Mouse (Mus musculus) cerebellum, adult 2 months (tissue): Measurements from ENCODE around the gene Gdpd2. TPM values are rescaled to one million over a fixed set of nuclear protein-coding genes. Genes with fewer than 3 reads are reported as not detected.

Experiments
- DNase-seq, 2 experiments: peaks; one replicate each; pipeline ENCODE4 v3.0.0; 2021
- H3K27ac ChIP-seq: fragments of 200-500 bp; 2 replicates; pipeline ENCODE4 v1.5.1; 2012; ENCODE audit warnings: low read length, control low read depth, inconsistent platforms; ENCODE audit not compliant: insufficient read depth
- H3K27me3 ChIP-seq: fragments of 200-500 bp; 2 replicates; pipeline ENCODE4 v1.6.1; 2012; ENCODE audit warnings: inconsistent platforms, mild to moderate bottlenecking, low read length, moderate library complexity; ENCODE audit not compliant: control insufficient read depth, insufficient read depth
- H3K4me1 ChIP-seq: fragments of 200-500 bp; 2 replicates; pipeline ENCODE4 v1.6.1; 2011; ENCODE audit warnings: low read length; ENCODE audit not compliant: control insufficient read depth, insufficient read depth
- H3K4me3 ChIP-seq: fragments of 200-500 bp; replicated peaks from 2 replicates; pipeline ENCODE3; 2011; ENCODE audit warnings: mild to moderate bottlenecking, low read depth, low read length, control low read depth; ENCODE audit not compliant: insufficient read depth
- CTCF ChIP-seq: fragments of 200-500 bp; IDR thresholded peaks from 2 replicates; pipeline ENCODE4 v1.5.1; 2011; ENCODE audit warnings: low read depth, mild to moderate bottlenecking, control low read depth, low read length, moderate library complexity, borderline replicate concordance; ENCODE audit not compliant: insufficient read depth
- POLR2A ChIP-seq: fragments of 200-500 bp; IDR thresholded peaks from 2 replicates; pipeline ENCODE4 v1.6.1; 2011; ENCODE audit warnings: low read length, control low read depth, borderline replicate concordance; ENCODE audit not compliant: insufficient read depth
- WGBS: fragments of 180-500 bp; shearing (Covaris S2); methylation state at CpG from one replicate; pipeline ENCODE4 v1.1.7; 2018; 5-methylcytosine and 5-hydroxymethylcytosine counted together
- polyA plus RNA-seq: library from polyadenylated mRNA; depleted of rRNA; stranded (reverse); fragments of >200 nt; gene quantifications from 2 replicates; pipeline ENCODE4 v1.2.3, GENCODE M21; 2012; rRNA removed

The Gdpd2 gene
- 10.6 and 13.2 TPM in 2 replicates for polyA plus RNA-seq

- peak; percentile 53 to 65 for DNase-seq
- no peak within 1 kb of the TSS for H3K27ac ChIP-seq
- no peak within 1 kb of the TSS for H3K4me3 ChIP-seq
- WGBS: 7% methylated on average over 8 of the region's 8 CpGs
- TF ChIP-seq POLR2A (no peak), CTCF (peak; percentile 55; the same call in 1 of the 2 replicates)
- no peaks in the 10 kb centered on the region for H3K27me3 ChIP-seq
- no peaks in the 10 kb centered on the region for H3K4me1 ChIP-seq
Measured at GRCm38 (mm10) chrX:100729665-100730188, at the start of gene Gdpd2. Gene Gdpd2, plus strand, starts transcription at chrX:100729873.

DNA sequence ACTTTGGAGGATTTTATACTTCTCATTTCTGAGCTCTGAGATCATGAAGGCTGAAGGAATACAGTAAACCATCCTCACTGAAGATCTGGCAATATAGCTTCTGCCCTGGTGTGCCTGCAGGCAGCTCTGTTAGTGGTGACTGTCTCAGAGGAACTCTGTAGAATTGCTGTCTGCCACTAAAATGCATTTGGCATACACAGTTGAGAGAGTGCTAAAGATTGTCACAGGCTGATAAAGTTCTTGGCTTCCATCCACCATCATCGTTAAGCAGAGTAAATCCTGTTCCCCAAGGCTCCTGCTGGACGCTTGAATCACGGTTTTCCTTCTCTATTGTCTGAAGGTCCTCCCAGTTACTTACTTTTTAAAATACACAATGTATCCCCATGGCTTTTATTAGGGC is 43.1 kb upstream of the Gdpd2 start:
- DNase-seq: no peak
- no peak overlapping the region for H3K27ac ChIP-seq
- no peak overlapping the region for H3K4me3 ChIP-seq
- H3K27me3 ChIP-seq: no peaks in the 10 kb centered on the region
- TF ChIP-seq POLR2A: no peak
- TF ChIP-seq CTCF: no peak
- 8% methylated on average over 3 of the region's 3 CpGs for WGBS
- no peaks in the 10 kb centered on the region for H3K4me1 ChIP-seq

DNA sequence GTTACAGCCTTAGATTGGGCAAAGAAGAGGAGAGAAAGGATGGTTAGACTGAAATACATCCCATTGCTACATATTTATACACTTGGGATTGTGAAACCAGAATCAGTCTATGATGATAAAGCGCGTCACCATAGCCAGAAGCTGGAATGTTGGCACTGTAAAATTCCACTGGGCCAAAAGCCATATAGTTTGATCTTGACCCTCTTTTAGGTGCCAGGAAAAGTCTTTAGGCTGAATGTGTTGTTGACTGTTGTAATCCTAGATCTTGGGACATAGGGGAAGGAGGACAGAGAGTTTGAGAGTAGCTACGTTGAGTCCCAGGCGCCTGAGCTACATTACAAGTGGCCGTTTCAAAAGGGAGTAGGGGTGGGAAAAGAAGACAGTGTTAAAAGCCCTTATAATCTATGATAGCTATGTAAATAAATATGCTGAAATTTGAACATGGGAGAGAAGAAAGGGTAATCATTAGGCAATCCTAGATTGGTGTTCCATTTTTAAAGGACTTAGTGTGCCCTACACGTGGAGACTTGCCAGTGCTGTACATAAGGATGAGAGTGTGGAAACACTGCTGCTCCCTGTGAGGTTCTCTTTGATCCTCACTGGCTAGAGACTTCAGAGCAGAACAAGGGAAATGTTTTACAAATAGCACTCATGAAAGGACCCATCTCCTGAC is 42.2 kb upstream of the Gdpd2 start:
- no peak overlapping the region for H3K4me3 ChIP-seq
- H3K27ac ChIP-seq: no peak overlapping the region
- no peaks in the 10 kb centered on the region for H3K4me1 ChIP-seq
- WGBS: 60% methylated on average over 6 of the region's 6 CpGs
- DNase-seq: no peak
- H3K27me3 ChIP-seq: no peaks in the 10 kb centered on the region
- TF ChIP-seq POLR2A: no peak
- no peak for TF ChIP-seq CTCF

GRCm38 (mm10) chrX:100688033-100688370 is 41.7 kb upstream of the Gdpd2 start:
- no peak for TF ChIP-seq POLR2A
- 73% methylated on average over 5 of the region's 5 CpGs for WGBS
- DNase-seq: no peak
- H3K4me3 ChIP-seq: no peak overlapping the region
- H3K27ac ChIP-seq: no peak overlapping the region
- no peaks in the 10 kb centered on the region for H3K4me1 ChIP-seq
- H3K27me3 ChIP-seq: no peaks in the 10 kb centered on the region

DNA sequence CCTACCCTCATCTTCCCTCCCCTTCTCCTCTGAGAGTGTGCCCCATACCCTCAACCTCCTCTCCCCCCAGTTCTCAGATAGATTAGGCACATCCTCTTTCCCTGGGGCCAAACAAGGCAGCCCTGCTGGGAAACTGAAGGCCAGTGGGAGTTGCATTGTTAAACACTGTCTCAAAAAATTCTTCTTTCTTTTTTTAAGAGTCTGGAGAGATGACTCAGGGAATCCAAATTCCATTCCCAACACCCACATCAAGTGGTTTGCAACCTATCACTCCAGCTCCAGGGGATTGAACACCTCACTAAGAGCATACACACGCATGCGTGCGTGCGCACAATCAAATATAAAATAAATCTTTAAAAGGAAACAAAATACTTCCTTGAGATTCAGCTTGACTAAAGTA is 32.9 kb upstream of the Gdpd2 start:
- H3K27ac ChIP-seq: no peak overlapping the region
- no peak for DNase-seq
- WGBS: 98% methylated on average over 4 of the region's 4 CpGs
- no peak overlapping the region for H3K4me3 ChIP-seq
- TF ChIP-seq CTCF (no peak), POLR2A (no peak)
- no peaks in the 10 kb centered on the region for H3K27me3 ChIP-seq
- no peaks in the 10 kb centered on the region for H3K4me1 ChIP-seq

DNA sequence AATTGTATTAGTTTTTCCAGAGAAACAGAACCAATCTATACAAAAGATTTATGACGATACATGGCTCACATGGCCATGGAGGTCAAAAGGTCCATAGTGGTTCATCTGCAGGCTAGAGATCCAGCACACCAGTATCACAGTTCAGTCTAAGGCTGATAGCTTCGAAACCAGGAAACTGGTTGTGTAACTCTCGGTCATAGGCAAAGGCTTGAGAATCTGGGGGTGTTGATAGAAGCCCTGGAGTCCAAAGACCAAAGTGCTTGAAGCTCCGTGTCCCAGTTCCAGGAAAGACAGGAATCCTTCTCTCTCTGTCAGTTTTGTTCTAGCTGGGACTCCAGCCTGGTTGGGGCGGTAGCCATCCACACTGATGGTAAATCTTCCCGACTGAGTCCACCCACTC is 21.6 kb upstream of the Gdpd2 start:
- Histone ChIP-seq H3K4me1 (no peaks in the 10 kb centered on the region), H3K27me3 (no peaks in the 10 kb centered on the region), H3K4me3 (no peak overlapping the region), H3K27ac (no peak overlapping the region)
- DNase-seq: no peak
- 88% methylated on average over 6 of the region's 6 CpGs for WGBS
- TF ChIP-seq POLR2A: no peak
- no peak for TF ChIP-seq CTCF

DNA sequence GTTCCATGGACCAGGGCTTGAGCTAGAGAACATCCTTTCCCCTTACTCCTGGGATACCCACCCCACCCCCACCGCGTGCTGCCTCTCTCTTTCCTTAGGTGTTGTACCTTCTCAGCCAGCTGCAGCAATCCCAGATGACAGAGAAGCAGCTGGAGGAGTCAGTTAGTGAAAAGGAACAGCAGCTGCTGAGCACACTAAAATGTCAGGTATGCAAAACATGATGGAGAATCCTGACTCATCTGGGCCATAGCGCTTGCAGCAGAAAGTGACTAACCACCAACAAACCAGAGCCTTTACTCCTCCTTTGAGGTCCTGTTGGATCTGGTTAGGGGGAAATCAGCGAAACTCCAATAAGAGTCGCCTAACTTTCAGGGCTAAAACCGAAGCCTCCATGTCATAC is 13.5 kb upstream of the Gdpd2 start:
- H3K27me3 ChIP-seq: no peaks in the 10 kb centered on the region
- no peak for TF ChIP-seq POLR2A
- no peak for TF ChIP-seq CTCF
- no peak overlapping the region for H3K27ac ChIP-seq
- 97% methylated on average over 6 of the region's 6 CpGs for WGBS
- H3K4me3 ChIP-seq: no peak overlapping the region
- no peak for DNase-seq
- H3K4me1 ChIP-seq: no peaks in the 10 kb centered on the region

- Histone ChIP-seq H3K27ac (no peak overlapping the region), H3K4me3 (no peak overlapping the region), H3K4me1 (no peaks in the 10 kb centered on the region), H3K27me3 (no peaks in the 10 kb centered on the region)
- no peak for TF ChIP-seq POLR2A
- TF ChIP-seq CTCF: no peak
- DNase-seq: peak in 1 of 2 experiments; percentile 6
- 5% methylated on average over 1 of the region's 1 CpGs for WGBS
Measured at GRCm38 (mm10) chrX:100728947-100729346, 726 bp upstream of the Gdpd2 start.
